ENCODE assay signal across 20 mouse cellular contexts in the genomic region with DNA sequence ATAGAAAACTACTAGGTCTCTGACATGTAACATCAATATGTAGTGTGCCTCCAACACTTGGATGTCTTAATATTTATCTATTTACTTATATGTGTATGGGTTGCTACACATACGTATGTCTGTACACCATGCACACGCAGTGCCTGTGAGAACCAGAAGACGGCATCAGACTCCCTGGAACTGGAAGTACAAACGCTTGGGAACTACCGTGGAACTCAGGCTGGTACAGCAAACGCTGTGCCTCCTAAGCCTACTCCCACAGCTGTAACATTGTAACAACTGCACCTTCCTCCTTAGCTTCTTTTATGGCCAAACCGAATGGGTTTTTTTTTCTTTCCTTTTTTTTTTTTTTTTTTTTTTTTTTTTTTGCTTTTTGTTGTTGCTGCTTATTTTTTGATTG. TPM values are rescaled to one million over a fixed set of nuclear protein-coding genes. Genes with fewer than 3 reads are reported as not detected.
DNase-seq lines count a peak whose midpoint lies in the region; ATAC-seq and TF ChIP-seq lines count a peak whose summit lies in the region.
"Had no signal": no experiment of that assay in that cellular context is flagged by ENCODE, and none has a peak within 500 bp of the region (broad histone marks: within the 10 kb centered on the region; RNA-seq: fewer than 3 reads in every experiment).

No protein-coding gene starts in this region.

- 65% methylated on average over 7 of the region's 7 CpGs for WGBS in kidney, postnatal 0 days
- WGBS in limb, embryonic 10.5 days: 90% methylated on average over 7 of the region's 7 CpGs
- 86% methylated on average over 7 of the region's 7 CpGs for whole genome bisulfite sequencing in hindbrain, embryonic 10.5 days

- no peak overlapping the region for H3K9ac ChIP-seq in kidney, postnatal 0 days (ENCODE audit: low read depth, low read length)
- no peak overlapping the region for H3K9ac ChIP-seq in MEL (ENCODE audit: control insufficient read depth, low read depth, low read length, poor library complexity, severe bottlenecking)
- H3K9ac ChIP-seq: forebrain, postnatal 0 days; liver, embryonic 15.5 days had no signal

- H3K79me2 ChIP-seq in MEL (ENCODE audit: control insufficient read depth, insufficient read depth, low read length, poor library complexity): no peaks in the 10 kb centered on the region

- no peak for TF ChIP-seq RAD21 in MEL (IDR thresholded peaks at IDR 0.05; ENCODE audit: low read depth, low read length)

- H3K27ac ChIP-seq in kidney, postnatal 0 days: no peak overlapping the region
- no peak overlapping the region for H3K27ac ChIP-seq in MEL (ENCODE audit: control insufficient read depth, low read depth, low read length)
- H3K27ac ChIP-seq in limb, embryonic 10.5 days: no peak overlapping the region
- H3K27ac ChIP-seq in hindbrain, embryonic 10.5 days: no peak overlapping the region
- H3K27ac ChIP-seq: hindbrain, postnatal 0 days; liver, embryonic 15.5 days had no signal

- H3K9me3 ChIP-seq in kidney, postnatal 0 days (replicated peaks; ENCODE audit: low read length): no peaks in the 10 kb centered on the region
- no peaks in the 10 kb centered on the region for H3K9me3 ChIP-seq in MEL (replicated peaks; ENCODE audit: insufficient read depth, low read length)
- no peaks in the 10 kb centered on the region for H3K9me3 ChIP-seq in limb, embryonic 10.5 days (replicated peaks)
- no peaks in the 10 kb centered on the region for H3K9me3 ChIP-seq in hindbrain, embryonic 10.5 days
- H3K9me3 ChIP-seq: liver, embryonic 15.5 days had no signal

- no peak overlapping the region for H3K4me2 ChIP-seq in kidney, postnatal 0 days (ENCODE audit: low read length)
- H3K4me2 ChIP-seq: liver, embryonic 15.5 days had no signal

- no peaks in the 10 kb centered on the region for H3K27me3 ChIP-seq in kidney, postnatal 0 days (ENCODE audit: insufficient read depth, low read length)
- no peaks in the 10 kb centered on the region for H3K27me3 ChIP-seq in MEL (ENCODE audit: control insufficient read depth in 1 of 2, insufficient read depth in 2 of 2, low read length in 2 of 2)
- H3K27me3 ChIP-seq in limb, embryonic 10.5 days (ENCODE audit: low read depth, poor library complexity, severe bottlenecking): no peaks in the 10 kb centered on the region
- H3K27me3 ChIP-seq in hindbrain, embryonic 10.5 days (ENCODE audit: insufficient read depth, poor library complexity, severe bottlenecking): no peaks in the 10 kb centered on the region
- H3K27me3 ChIP-seq: liver, embryonic 15.5 days had no signal

- ATAC-seq in kidney, postnatal 0 days (replicated peaks; ENCODE audit: low FRiP score, low read depth): no peak
- ATAC-seq: forebrain, postnatal 0 days; hindbrain, postnatal 0 days had no signal

- peak; percentile 34 for DNase-seq in kidney, postnatal 0 days (ENCODE audit: low spot score)
- DNase-seq in kidney, postnatal 14 days: no peak
- DNase-seq in 416B (ENCODE audit: low read depth) (peak; percentile 60), MEL (ENCODE audit: low read depth, low spot score) (no peak)
- peak; percentile 21 for DNase-seq in limb, embryonic 10.5 days (ENCODE audit: low spot score)
- DNase-seq in hindbrain, embryonic 10.5 days (ENCODE audit: low spot score): no peak
- no peak for DNase-seq in urinary bladder, postnatal 36 days (ENCODE audit: low spot score in 2 of 2)
- DNase-seq: adrenal gland, postnatal 10 days; cerebellum, adult 11 months; cerebellum, postnatal 14 days; embryo, embryonic 11 days; forebrain, postnatal 0 days; heart, adult 18-20 months; heart, postnatal 36 days; kidney, adult 18-20 months; lung, postnatal 10 days; midbrain, embryonic 14.5 days had no signal

- H3K36me3 ChIP-seq in kidney, postnatal 0 days (ENCODE audit: insufficient read depth, low read length): no peaks in the 10 kb centered on the region
- no peaks in the 10 kb centered on the region for H3K36me3 ChIP-seq in MEL (ENCODE audit: control insufficient read depth in 1 of 2, insufficient read depth in 2 of 2, low read length in 2 of 2)
- H3K36me3 ChIP-seq in limb, embryonic 10.5 days: no peaks in the 10 kb centered on the region
- H3K36me3 ChIP-seq in hindbrain, embryonic 10.5 days: no peaks in the 10 kb centered on the region
- H3K36me3 ChIP-seq: liver, embryonic 15.5 days had no signal

- no peak overlapping the region for H3K4me3 ChIP-seq in kidney, postnatal 0 days (replicated peaks; ENCODE audit: low read depth, low read length)
- no peak overlapping the region for H3K4me3 ChIP-seq in MEL (ENCODE audit: control insufficient read depth in 1 of 2, insufficient read depth in 1 of 2, low read depth in 2 of 2, low read length in 2 of 2)
- H3K4me3 ChIP-seq in limb, embryonic 10.5 days: no peak overlapping the region
- H3K4me3 ChIP-seq in hindbrain, embryonic 10.5 days: no peak overlapping the region
- H3K4me3 ChIP-seq: liver, embryonic 15.5 days; myocyte had no signal

- TF ChIP-seq EP300 in MEL (IDR thresholded peaks at IDR 0.05; ENCODE audit: low read depth in 1 of 2, low read length in 2 of 2): no peak

- peak; percentile 38; the same call in 1 of the 2 replicates for TF ChIP-seq CTCF in kidney, postnatal 0 days (IDR thresholded peaks at IDR 0.05; ENCODE audit: low read depth)
- no peak for TF ChIP-seq CTCF in MEL (IDR thresholded peaks at IDR 0.05 in 2 of 3, conservative IDR thresholded peaks at IDR 0.05 in 1 of 3; ENCODE audit: control insufficient read depth in 1 of 3, insufficient read depth in 1 of 3, low read depth in 2 of 3, low read length in 3 of 3, poor library complexity in 1 of 3, severe bottlenecking in 1 of 3)

- TF ChIP-seq POLR2A in MEL (IDR thresholded peaks at IDR 0.05; ENCODE audit: control insufficient read depth in 1 of 2, insufficient read depth in 1 of 2, low read depth in 1 of 2, low read length in 2 of 2, poor library complexity in 1 of 2): no peak

- no peaks in the 10 kb centered on the region for H3K4me1 ChIP-seq in kidney, postnatal 0 days (replicated peaks; ENCODE audit: insufficient read depth, low read length)
- peaks cover 2 to 10% of the 10 kb centered on the region in 2 experiments; a peak in 3 of 4 replicates for H3K4me1 ChIP-seq in MEL (ENCODE audit: control insufficient read depth in 1 of 2, insufficient read depth in 2 of 2, low read length in 2 of 2)
- peaks cover 11% of the 10 kb centered on the region for H3K4me1 ChIP-seq in limb, embryonic 10.5 days
- peaks cover 10% of the 10 kb centered on the region for H3K4me1 ChIP-seq in hindbrain, embryonic 10.5 days (replicated peaks)

TF ChIP-seq in MEL, 35 proteins besides CTCF, POLR2A, EP300 and RAD21:
- TF ChIP-seq ZNF384 (IDR thresholded peaks at IDR 0.05; ENCODE audit: low read depth, low read length): 0 out of 2 replicates have a peak, but pooled peaks have one; percentile 19
- no peak for TF ChIP-seq POLR2AphosphoS2 (IDR thresholded peaks at IDR 0.05; ENCODE audit: low read length)

RNA-seq across cellular contexts. Expression of a gene that starts 10.4 kb away (rescaled TPM):
- 19.1 and 20.5 TPM in 2 replicates for polyA plus RNA-seq in kidney, postnatal 0 days (2015; fragmentation: Nextera tagmentation; extraction: Ambion mirVana)
- total RNA-seq in MEL (2012; rRNA removed): 16.2 and 19.8 TPM in 2 replicates
- polyA plus RNA-seq in MEL (2012; ENCODE audit: insufficient read depth in 1 of 2, insufficient read length in 2 of 2, low read depth in 1 of 2, low replicate concordance in 2 of 2, missing spikeins in 1 of 2): 10 to 100 TPM; 30.5 to 47.6 TPM
- 45.3 and 46.1 TPM in 2 replicates for polyA plus RNA-seq in limb, embryonic 10.5 days (2016; fragmentation: Nextera tagmentation; extraction: Ambion mirVana)
- 35.3 and 37.4 TPM in 2 replicates for polyA plus RNA-seq in hindbrain, embryonic 10.5 days (2016; fragmentation: Nextera tagmentation; extraction: Ambion mirVana)

RNA-seq across cellular contexts. Expression of a gene that starts 56.6 kb away (rescaled TPM):
- polyA plus RNA-seq in kidney, postnatal 0 days (2015; fragmentation: Nextera tagmentation; extraction: Ambion mirVana): 35.9 and 36.6 TPM in 2 replicates
- 33.6 and 38.1 TPM in 2 replicates for total RNA-seq in MEL (2012; rRNA removed)
- 10 to 100 TPM; 29.9 to 37.0 TPM for polyA plus RNA-seq in MEL (2012; ENCODE audit: insufficient read depth in 1 of 2, insufficient read length in 2 of 2, low read depth in 1 of 2, low replicate concordance in 2 of 2, missing spikeins in 1 of 2)
- polyA plus RNA-seq in limb, embryonic 10.5 days (2016; fragmentation: Nextera tagmentation; extraction: Ambion mirVana): 20.9 and 21.2 TPM in 2 replicates
- 19.7 and 22.9 TPM in 2 replicates for polyA plus RNA-seq in hindbrain, embryonic 10.5 days (2016; fragmentation: Nextera tagmentation; extraction: Ambion mirVana)

Comparison
In these comparisons a context has a peak if more than half of its experiments do, and no peak if none do; other contexts are left out.
1. DNase-seq: peak in kidney, postnatal 0 days (single experiment), 416B (single experiment) and limb, embryonic 10.5 days (single experiment); none in kidney, postnatal 14 days (single experiment), MEL (single experiment), hindbrain, embryonic 10.5 days (single experiment) and urinary bladder, postnatal 36 days (0 of 2).